Mouse (Mus musculus) thymus, postnatal 0 days (tissue): ENCODE measurements around the gene Hist1h2ab. TPM values are rescaled to one million over a fixed set of nuclear protein-coding genes. Genes with fewer than 3 reads are reported as not detected.

ENCODE experiments used
- DNase-seq: peaks from one replicate; pipeline ENCODE4 v3.0.0-alpha.2; 2015; ENCODE audit warnings: low spot score
- microRNA-seq: library from miRNA; unstranded; fragments of <30 nt; microRNA quantifications from one replicate; pipeline ENCODE4, GENCODE M21; 2016; ENCODE audit warnings: borderline number of aligned reads
- polyA plus RNA-seq: library from polyadenylated mRNA; unstranded; fragments of >200 nt; fragmentation: Nextera tagmentation; extraction: Ambion mirVana; gene quantifications from 2 replicates; pipeline ENCODE4 v1.2.1, GENCODE M21; 2015

Gene Hist1h2ab
- polyA plus RNA-seq, 1 experiment from 2014 or later: 155 TPM

GRCm38 (mm10) chr13:23772561-23773313 lies 21.8 kb downstream of the Hist1h2ab start:
- DNase-seq: peak; percentile 21

- no peak for DNase-seq
Measured at GRCm38 (mm10) chr13:23778339-23778738, 27.4 kb downstream of the Hist1h2ab start.

- DNase-seq: no peak
Measured at GRCm38 (mm10) chr13:23779025-23779424, 28.1 kb downstream of the Hist1h2ab start.

- DNase-seq: peak; percentile 58
Measured at GRCm38 (mm10) chr13:23792520-23792919, 41.6 kb downstream of the Hist1h2ab start.

- DNase-seq: no peak
Measured at GRCm38 (mm10) chr13:23799405-23799804, 48.5 kb downstream of the Hist1h2ab start.

Small RNA genes within 50 kb of the gene (microRNA-seq; reads per million reads assigned to microRNA genes)
- gene Gm44314: not detected
- not detected for gene Gm44484

Other genes with a start within 250 kb of the Hist1h2ab start
- gene Hist1h4h, start 220.1 kb upstream of the Hist1h2ab start, polyA plus RNA-seq: 24.2 and 31.5 TPM in 2 replicates
- gene Hist1h2af, start 217.2 kb upstream of the Hist1h2ab start, polyA plus RNA-seq: 32.3 and 49.5 TPM in 2 replicates
- gene Hist1h3g, start 215.7 kb upstream of the Hist1h2ab start, polyA plus RNA-seq: 27.6 and 43.7 TPM in 2 replicates
- gene Hist1h2bh, start 207.7 kb upstream of the Hist1h2ab start, polyA plus RNA-seq: 1.6 and 1.9 TPM in 2 replicates
- 4.8 and 9.0 TPM in 2 replicates for gene Hist1h3f, start 207.1 kb upstream of the Hist1h2ab start, polyA plus RNA-seq
- 8.9 and 17.7 TPM in 2 replicates for gene Hist1h4f, start 199.5 kb upstream of the Hist1h2ab start, polyA plus RNA-seq
- 1.1 and 1.3 TPM in 2 replicates for gene Hist1h1d, start 197.9 kb upstream of the Hist1h2ab start, polyA plus RNA-seq
- gene Hist1h3e, start 188.8 kb upstream of the Hist1h2ab start, polyA plus RNA-seq: 16.5 and 20.8 TPM in 2 replicates
- gene Hist1h2ae, start 179.9 kb upstream of the Hist1h2ab start, polyA plus RNA-seq: 198 and 214 TPM in 2 replicates
- 32.3 and 46.0 TPM in 2 replicates for gene Hist1h2bg, start 179.7 kb upstream of the Hist1h2ab start, polyA plus RNA-seq
- 22.7 and 39.0 TPM in 2 replicates for gene Hist1h2bf, start 176.9 kb upstream of the Hist1h2ab start, polyA plus RNA-seq
- 7.2 and 11.3 TPM in 2 replicates for gene Hist1h2ad, start 176.7 kb upstream of the Hist1h2ab start, polyA plus RNA-seq
- gene Hist1h3d, start 175.4 kb upstream of the Hist1h2ab start, polyA plus RNA-seq: 9.4 and 13.3 TPM in 2 replicates
- 273 and 292 TPM in 2 replicates for gene Hist1h4d, start 169.5 kb upstream of the Hist1h2ab start, polyA plus RNA-seq
- 1.5 and 2.5 TPM in 2 replicates for gene Hist1h2be, start 130.0 kb upstream of the Hist1h2ab start, polyA plus RNA-seq
- 33.4 and 35.1 TPM in 2 replicates for gene Hist1h1e, start 128.6 kb upstream of the Hist1h2ab start, polyA plus RNA-seq
- gene Hist1h2ac, start 67.2 kb upstream of the Hist1h2ab start, polyA plus RNA-seq: 1.6 and 2.0 TPM in 2 replicates
- 61.5 and 62.8 TPM in 2 replicates for gene Hist1h2bc, start 66.9 kb upstream of the Hist1h2ab start, polyA plus RNA-seq
- gene Hist1h1t, start 55.3 kb upstream of the Hist1h2ab start, polyA plus RNA-seq: not detected in 2 replicates
- gene Hist1h4c, start 52.7 kb upstream of the Hist1h2ab start, polyA plus RNA-seq: 22.4 and 29.5 TPM in 2 replicates
- gene Hfe, start 40.3 kb upstream of the Hist1h2ab start, polyA plus RNA-seq: 9.4 and 9.7 TPM in 2 replicates
- 37.5 and 44.7 TPM in 2 replicates for gene Hist1h1c, start 12.3 kb upstream of the Hist1h2ab start, polyA plus RNA-seq
- gene Hist1h3c, start 5.5 kb upstream of the Hist1h2ab start, polyA plus RNA-seq: 32.0 and 33.1 TPM in 2 replicates
- 10.8 and 12.6 TPM in 2 replicates for gene Hist1h2bb, start 4.4 kb upstream of the Hist1h2ab start, polyA plus RNA-seq
- gene Hist1h3b, start 1.1 kb downstream of the Hist1h2ab start, polyA plus RNA-seq: 45.8 and 78.0 TPM in 2 replicates
- gene Hist1h4b, start 5.9 kb downstream of the Hist1h2ab start, polyA plus RNA-seq: 15.5 and 15.6 TPM in 2 replicates
- 1.4 and 3.5 TPM in 2 replicates for gene Hist1h4a, start 10.1 kb downstream of the Hist1h2ab start, polyA plus RNA-seq
- gene Hist1h3a, start 11.3 kb downstream of the Hist1h2ab start, polyA plus RNA-seq: 42.0 and 56.6 TPM in 2 replicates
- 15.8 and 27.4 TPM in 2 replicates for gene Hist1h1a, start 12.5 kb downstream of the Hist1h2ab start, polyA plus RNA-seq
- gene Trim38, start 18.8 kb downstream of the Hist1h2ab start, polyA plus RNA-seq: not detected in 2 replicates
- gene Slc17a2, start 55.9 kb downstream of the Hist1h2ab start, polyA plus RNA-seq: 0.04 TPM in 1 of 2 replicates, not detected in the other
- not detected in 2 replicates for gene Slc17a3, start 88.3 kb downstream of the Hist1h2ab start, polyA plus RNA-seq
- gene Slc17a1, start 116.6 kb downstream of the Hist1h2ab start, polyA plus RNA-seq: 0.09 and 0.13 TPM in 2 replicates
- 0.10 and 0.23 TPM in 2 replicates for gene Slc17a4, start 163.9 kb downstream of the Hist1h2ab start, polyA plus RNA-seq
- not detected in 2 replicates for gene Hist1h2ba, start 183.0 kb downstream of the Hist1h2ab start, polyA plus RNA-seq
- not detected in 2 replicates for gene Hist1h2aa, start 183.3 kb downstream of the Hist1h2ab start, polyA plus RNA-seq
- gene Scgn, start 240.1 kb downstream of the Hist1h2ab start, polyA plus RNA-seq: 0.44 and 0.50 TPM in 2 replicates